Mouse (Mus musculus) hindbrain, embryonic 12.5 days (tissue): Measurements from ENCODE around the gene Wfdc13. TPM values are rescaled to one million over a fixed set of nuclear protein-coding genes. Genes with fewer than 3 reads are reported as not detected.

ENCODE experiments used
- ATAC-seq: fragments of 200-750 bp; cut with Nextera tagmentation; 2 replicates; pipeline ENCODE4 v1.8.0; 2017; ENCODE audit warnings: moderate TSS enrichment; ENCODE audit not compliant: low FRiP score
- H3K27ac ChIP-seq: fragments of 300-500 bp; sonication (generic); 2 replicates; pipeline ENCODE4 v1.5.1; 2016; ENCODE audit warnings: mild to moderate bottlenecking
- H3K27me3 ChIP-seq: fragments of 300-500 bp; sonication (generic); 2 replicates; pipeline ENCODE4 v1.6.1; 2016; ENCODE audit warnings: mild to moderate bottlenecking
- H3K36me3 ChIP-seq: fragments of 300-500 bp; sonication (generic); 2 replicates; pipeline ENCODE4 v1.6.1; 2016; ENCODE audit warnings: mild to moderate bottlenecking
- H3K4me1 ChIP-seq: fragments of 300-500 bp; sonication (generic); 2 replicates; pipeline ENCODE4 v1.6.1; 2016
- H3K4me2 ChIP-seq: fragments of 300-500 bp; sonication (generic); replicated peaks from 2 replicates; pipeline ENCODE4 v1.6.1; 2016; ENCODE audit warnings: mild to moderate bottlenecking
- H3K4me3 ChIP-seq: fragments of 300-500 bp; sonication (generic); 2 replicates; pipeline ENCODE4 v1.5.1; 2016; ENCODE audit warnings: mild to moderate bottlenecking
- H3K9ac ChIP-seq: fragments of 300-500 bp; sonication (generic); 2 replicates; pipeline ENCODE4 v1.6.1; 2016; ENCODE audit warnings: mild to moderate bottlenecking, moderate library complexity
- H3K9me3 ChIP-seq: fragments of 300-500 bp; sonication (generic); replicated peaks from 2 replicates; pipeline ENCODE4 v1.6.1; 2016; ENCODE audit warnings: mild to moderate bottlenecking
- WGBS: fragments of 180-500 bp; shearing (Covaris S2); methylation state at CpG from one replicate; pipeline ENCODE4 v1.1.7; 2016; 5-methylcytosine and 5-hydroxymethylcytosine counted together
- polyA plus RNA-seq: library from polyadenylated mRNA; unstranded; fragments of >200 nt; fragmentation: Nextera tagmentation; extraction: Ambion mirVana; gene quantifications from 2 replicates; pipeline ENCODE4 v1.2.1, GENCODE M21; 2016

Wfdc13 gene
- not detected in 2 replicates for polyA plus RNA-seq

- ATAC-seq, result no peak
- Histone ChIP-seq H3K9ac (no peak within 1 kb of the TSS), H3K27ac (no peak within 1 kb of the TSS), H3K4me3 (no peak within 1 kb of the TSS), H3K4me1 (no peaks in the 10 kb centered on the region), H3K27me3 (no peaks in the 10 kb centered on the region), H3K36me3 (no peaks in the 10 kb centered on the region), H3K9me3 (no peaks in the 10 kb centered on the region), H3K4me2 (no peak within 1 kb of the TSS)
- WGBS, result 68% methylated on average over 3 of the region's 3 CpGs
These were observed at the start of gene Wfdc13 for GRCm38 (mm10) chr2:164684807-164685206. TSS of gene Wfdc13 (plus strand) at chr2:164685107.

- Histone ChIP-seq H3K36me3 (no peaks in the 10 kb centered on the region), H3K27ac (no peak overlapping the region), H3K4me1 (no peaks in the 10 kb centered on the region), H3K4me3 (no peak overlapping the region), H3K9ac (no peak overlapping the region), H3K27me3 (no peaks in the 10 kb centered on the region), H3K9me3 (no peaks in the 10 kb centered on the region), H3K4me2 (no peak overlapping the region)
- 77% methylated on average over 9 of the region's 9 CpGs for WGBS
- ATAC-seq, result no peak
These were observed 49.6 kb upstream of the Wfdc13 start for GRCm38 (mm10) chr2:164635266-164635665.

DNA sequence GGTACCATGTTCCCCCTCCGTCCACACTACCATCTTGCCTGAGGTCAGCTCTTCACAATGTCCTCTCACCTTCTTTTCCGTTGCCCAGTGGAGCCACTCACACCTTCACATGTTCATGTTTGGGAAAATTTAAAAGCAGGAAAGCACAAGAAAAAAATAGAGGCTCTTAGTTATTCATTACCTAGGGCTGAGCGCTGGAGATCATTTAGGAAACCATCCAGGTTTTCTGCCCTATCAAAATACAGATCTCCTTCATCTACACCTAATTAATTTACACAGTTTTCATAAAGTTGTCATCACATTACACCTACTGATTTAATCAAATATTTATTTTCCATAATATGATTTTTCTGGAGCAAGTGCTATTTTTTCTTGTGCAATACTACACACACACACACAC lies 46.2 kb upstream of the Wfdc13 start, which contains the start of gene Wfdc16:
TSS of gene Wfdc16 (minus strand) at position 101 of the 400 bp plus-strand sequence.
- Histone ChIP-seq H3K4me1 (no peaks in the 10 kb centered on the region), H3K9me3 (no peaks in the 10 kb centered on the region), H3K27ac (no peak within 1 kb of the TSS), H3K4me2 (no peak within 1 kb of the TSS), H3K4me3 (no peak within 1 kb of the TSS), H3K9ac (no peak within 1 kb of the TSS), H3K27me3 (no peaks in the 10 kb centered on the region), H3K36me3 (no peaks in the 10 kb centered on the region)
- 91% methylated on average over 3 of the region's 3 CpGs for WGBS
- ATAC-seq, result no peak

- Histone ChIP-seq H3K27ac (no peak overlapping the region), H3K9me3 (no peaks in the 10 kb centered on the region), H3K27me3 (no peaks in the 10 kb centered on the region), H3K4me1 (no peaks in the 10 kb centered on the region), H3K9ac (no peak overlapping the region), H3K36me3 (no peaks in the 10 kb centered on the region), H3K4me2 (no peak overlapping the region), H3K4me3 (no peak overlapping the region)
- WGBS, result 72% methylated on average over 7 of the region's 7 CpGs
- ATAC-seq, result no peak
These were observed 43.8 kb upstream of the Wfdc13 start for GRCm38 (mm10) chr2:164641129-164641528.

- Histone ChIP-seq H3K36me3 (no peaks in the 10 kb centered on the region), H3K4me3 (no peak overlapping the region), H3K9ac (no peak overlapping the region), H3K4me2 (no peak overlapping the region), H3K9me3 (no peaks in the 10 kb centered on the region), H3K4me1 (no peaks in the 10 kb centered on the region), H3K27me3 (no peaks in the 10 kb centered on the region), H3K27ac (no peak overlapping the region)
- WGBS, result 83% methylated on average over 13 of the region's 13 CpGs
- ATAC-seq, result no peak
These were observed 42.8 kb upstream of the Wfdc13 start for GRCm38 (mm10) chr2:164641881-164642673.

DNA sequence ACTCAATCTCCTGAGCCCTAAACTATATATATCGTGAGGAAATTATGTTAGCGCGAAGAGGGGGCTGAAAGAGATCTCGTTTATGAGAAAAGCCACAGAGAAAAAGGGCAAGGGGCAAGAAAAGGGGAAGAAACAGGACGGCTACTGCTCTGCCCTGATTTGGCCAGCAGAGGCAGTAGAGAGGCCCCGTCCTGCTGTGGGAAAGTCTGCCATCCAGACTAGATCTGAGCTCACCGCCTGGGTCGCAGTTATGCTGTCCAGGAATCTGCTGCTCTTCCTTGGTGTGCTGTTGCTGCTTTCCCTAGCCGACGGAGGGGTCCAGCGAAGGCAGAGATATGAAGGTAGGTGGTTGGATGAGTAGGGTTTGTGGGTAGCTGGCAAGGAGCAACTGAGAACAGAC lies 29.0 kb upstream of the Wfdc13 start, which contains the start of gene Wfdc10:
TSS of gene Wfdc10 (plus strand) at position 189 of the 400 bp plus-strand sequence.
- no peaks in the 10 kb centered on the region for H3K36me3 ChIP-seq
- H3K4me3 ChIP-seq, result no peak within 1 kb of the TSS
- no peak within 1 kb of the TSS for H3K9ac ChIP-seq
- no peaks in the 10 kb centered on the region for H3K27me3 ChIP-seq
- H3K9me3 ChIP-seq, result no peaks in the 10 kb centered on the region
- H3K27ac ChIP-seq, result no peak within 1 kb of the TSS
- WGBS, result 18% methylated on average over 11 of the region's 11 CpGs
- H3K4me1 ChIP-seq, result no peaks in the 10 kb centered on the region
- no peak for ATAC-seq
- H3K4me2 ChIP-seq, result no peak within 1 kb of the TSS

DNA sequence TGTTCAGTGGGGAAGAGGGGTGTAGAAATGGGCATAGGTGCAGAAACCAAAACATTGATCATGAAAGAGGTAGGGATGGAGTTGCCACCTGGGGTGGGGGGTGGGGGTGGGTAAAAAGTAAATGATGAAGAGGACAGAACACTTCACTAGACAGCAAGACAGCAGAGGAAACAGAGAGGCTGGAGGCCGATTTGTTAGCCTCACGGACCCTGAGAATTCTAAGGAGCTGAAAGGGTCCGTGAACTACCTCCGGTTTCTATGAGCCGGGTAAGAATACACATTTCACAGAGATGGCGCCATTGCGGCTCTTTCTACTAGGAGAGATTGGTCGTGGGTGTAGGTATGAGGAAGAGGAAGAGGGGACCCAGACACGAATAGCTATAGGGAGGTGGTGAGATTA lies 28.4 kb upstream of the Wfdc13 start, which contains the start of gene Wfdc9:
TSS of gene Wfdc9 (minus strand) at position 101 of the 400 bp plus-strand sequence.
- no peaks in the 10 kb centered on the region for H3K9me3 ChIP-seq
- no peak within 1 kb of the TSS for H3K27ac ChIP-seq
- no peaks in the 10 kb centered on the region for H3K36me3 ChIP-seq
- no peaks in the 10 kb centered on the region for H3K27me3 ChIP-seq
- WGBS, result 83% methylated on average over 9 of the region's 9 CpGs
- no peak within 1 kb of the TSS for H3K4me3 ChIP-seq
- no peak within 1 kb of the TSS for H3K9ac ChIP-seq
- no peak within 1 kb of the TSS for H3K4me2 ChIP-seq
- no peaks in the 10 kb centered on the region for H3K4me1 ChIP-seq
- no peak for ATAC-seq

- H3K36me3 ChIP-seq, result no peaks in the 10 kb centered on the region
- ATAC-seq, result no peak
- H3K9ac ChIP-seq, result no peak overlapping the region
- no peak overlapping the region for H3K4me3 ChIP-seq
- H3K27ac ChIP-seq, result no peak overlapping the region
- H3K4me1 ChIP-seq, result no peaks in the 10 kb centered on the region
- H3K9me3 ChIP-seq, result 0 out of 2 replicates have a peak, but pooled peaks cover 2% of the 10 kb centered on the region
- 87% methylated on average over 7 of the region's 7 CpGs for WGBS
- no peaks in the 10 kb centered on the region for H3K27me3 ChIP-seq
- H3K4me2 ChIP-seq, result no peak overlapping the region
These were observed 20.1 kb upstream of the Wfdc13 start for GRCm38 (mm10) chr2:164664851-164665250.

DNA sequence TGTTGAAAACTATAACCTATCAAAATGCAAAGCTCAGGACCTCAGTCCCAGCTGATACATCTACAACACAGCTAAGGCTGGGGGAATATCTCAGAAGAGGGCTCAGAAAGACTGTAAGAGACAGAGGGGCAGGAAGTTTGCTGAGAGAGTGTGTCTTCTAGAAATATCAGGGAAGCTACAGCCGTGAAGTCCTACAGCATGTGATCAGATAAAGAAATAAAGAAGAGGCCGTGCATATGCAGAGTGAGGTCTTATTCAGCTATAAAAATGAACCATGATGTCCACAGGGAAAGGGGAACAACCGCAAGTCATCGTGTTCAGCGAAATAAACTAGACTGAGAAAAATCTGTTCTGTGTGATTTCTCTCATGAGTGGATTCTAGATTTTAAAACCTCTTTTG lies 14.6 kb upstream of the Wfdc13 start:
- H3K4me2 ChIP-seq, result no peak overlapping the region
- H3K27ac ChIP-seq, result no peak overlapping the region
- H3K4me3 ChIP-seq, result no peak overlapping the region
- H3K36me3 ChIP-seq, result no peaks in the 10 kb centered on the region
- H3K4me1 ChIP-seq, result no peaks in the 10 kb centered on the region
- no peaks in the 10 kb centered on the region for H3K27me3 ChIP-seq
- no peak overlapping the region for H3K9ac ChIP-seq
- 0 out of 2 replicates have a peak, but pooled peaks cover 2% of the 10 kb centered on the region for H3K9me3 ChIP-seq
- ATAC-seq, result no peak
- 82% methylated on average over 5 of the region's 5 CpGs for WGBS

GRCm38 (mm10) chr2:164670938-164671337 lies 14.0 kb upstream of the Wfdc13 start:
- Histone ChIP-seq H3K4me2 (no peak overlapping the region), H3K27me3 (no peaks in the 10 kb centered on the region), H3K27ac (no peak overlapping the region), H3K4me3 (no peak overlapping the region), H3K4me1 (no peaks in the 10 kb centered on the region), H3K9me3 (0 out of 2 replicates have a peak, but pooled peaks cover 2% of the 10 kb centered on the region), H3K36me3 (no peaks in the 10 kb centered on the region), H3K9ac (no peak overlapping the region)
- WGBS, result 43% methylated on average over 1 of the region's 1 CpGs
- ATAC-seq, result no peak

GRCm38 (mm10) chr2:164673987-164674386 lies 10.9 kb upstream of the Wfdc13 start, which contains the start of gene Wfdc11:
TSS of gene Wfdc11 (minus strand) at chr2:164674087.
- no peak within 1 kb of the TSS for H3K9ac ChIP-seq
- whole genome bisulfite sequencing, result 83% methylated on average over 7 of the region's 7 CpGs
- H3K4me2 ChIP-seq, result no peak within 1 kb of the TSS
- H3K27ac ChIP-seq, result no peak within 1 kb of the TSS
- H3K9me3 ChIP-seq, result 0 out of 2 replicates have a peak, but pooled peaks cover 3% of the 10 kb centered on the region
- no peak within 1 kb of the TSS for H3K4me3 ChIP-seq
- no peaks in the 10 kb centered on the region for H3K27me3 ChIP-seq
- no peak for ATAC-seq
- H3K36me3 ChIP-seq, result no peaks in the 10 kb centered on the region
- 0 out of 2 replicates have a peak, but pooled peaks cover 6% of the 10 kb centered on the region for H3K4me1 ChIP-seq

DNA sequence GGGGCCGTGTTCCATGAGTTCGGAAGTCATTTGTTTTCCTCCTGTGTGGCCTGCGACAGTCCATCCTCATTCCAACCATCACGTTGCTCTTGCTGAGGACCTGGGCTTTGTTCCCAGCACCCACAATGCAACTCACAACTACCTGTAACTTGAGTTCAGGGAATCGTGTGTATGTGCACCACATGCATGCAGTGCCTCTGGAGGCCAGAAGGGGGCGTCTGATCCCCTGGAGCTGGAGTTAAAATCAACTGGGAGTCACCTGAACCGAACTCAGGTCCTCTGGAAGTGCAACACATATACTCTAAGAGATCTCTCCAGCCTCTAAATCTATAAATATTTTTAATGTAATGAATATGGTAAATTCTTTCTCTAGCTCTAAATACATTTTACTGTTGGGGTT lies 8.8 kb upstream of the Wfdc13 start:
- Histone ChIP-seq H3K4me2 (no peak overlapping the region), H3K27ac (no peak overlapping the region), H3K27me3 (no peaks in the 10 kb centered on the region), H3K36me3 (no peaks in the 10 kb centered on the region), H3K4me1 (0 out of 2 replicates have a peak, but pooled peaks cover 6% of the 10 kb centered on the region), H3K9ac (no peak overlapping the region), H3K9me3 (0 out of 2 replicates have a peak, but pooled peaks cover 3% of the 10 kb centered on the region), H3K4me3 (no peak overlapping the region)
- ATAC-seq, result no peak
- 76% methylated on average over 7 of the region's 7 CpGs for WGBS
